Mouse (Mus musculus): ENCODE data around the gene Olfr1280. TPM values are rescaled to one million over a fixed set of nuclear protein-coding genes. Genes with fewer than 3 reads are reported as not detected.
"Not testable (repeated sequence)": the region's sequence is repeated elsewhere in the genome, so short reads cannot be mapped to it uniquely, and the experiment has no call there.

Olfr1280 gene
- not detected in 2 replicates for polyA plus RNA-seq (2012; rRNA removed)

DNA sequence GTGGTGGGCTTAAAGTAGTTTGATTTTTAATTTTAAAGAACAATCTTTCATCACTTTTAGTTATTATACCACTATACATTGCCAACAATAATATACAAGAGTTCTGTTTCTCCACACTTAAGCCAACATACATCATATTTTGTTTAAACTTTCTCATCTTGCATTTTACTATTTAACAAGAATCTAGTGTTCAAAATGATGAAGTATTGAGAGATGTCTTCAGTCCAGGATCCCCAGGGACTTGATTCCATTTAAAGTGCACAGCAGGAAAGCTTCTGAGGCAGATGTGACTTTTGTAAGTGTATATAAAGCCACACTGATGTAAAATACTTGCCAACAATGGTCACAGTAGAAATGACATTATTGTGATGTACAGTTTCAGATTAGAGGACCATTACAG is at the start of gene Olfr1280:
Gene Olfr1280, plus strand, starts transcription at position 301 of the 400 bp plus-strand sequence.
- no peak for TF ChIP-seq CTCF (IDR thresholded peaks at IDR 0.05; ENCODE audit: borderline replicate concordance, extremely low read depth, insufficient read depth, insufficient read length)
- TF ChIP-seq POLR2A (IDR thresholded peaks at IDR 0.05; ENCODE audit: borderline replicate concordance, extremely low read depth, insufficient read depth, insufficient read length, poor library complexity, severe bottlenecking): no peak
- no peak for DNase-seq (ENCODE audit: low read depth)

DNA sequence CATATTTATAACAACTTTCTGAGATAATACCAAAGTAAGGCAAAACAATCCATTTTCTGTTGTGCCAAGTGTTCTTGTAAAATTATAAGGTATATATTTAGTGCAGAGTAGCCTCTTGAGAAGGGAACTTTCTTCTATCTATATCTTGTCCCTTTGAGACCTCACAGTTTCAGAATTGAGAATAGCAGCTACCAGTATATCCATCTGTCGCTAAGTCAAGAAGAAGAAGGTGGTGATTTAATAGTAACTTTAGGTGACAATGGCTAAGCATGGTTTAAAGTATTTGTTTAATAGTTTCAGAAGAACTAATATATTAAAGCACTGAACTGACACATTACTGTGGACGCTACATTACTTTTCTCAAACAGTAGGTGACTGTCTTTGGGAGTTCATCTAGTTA is 39.8 kb upstream of the Olfr1280 start, which contains the start of gene Olfr1277:
Gene Olfr1277, minus strand, starts transcription at position 101 of the 400 bp plus-strand sequence.
- TF ChIP-seq CTCF (IDR thresholded peaks at IDR 0.05; ENCODE audit: borderline replicate concordance, extremely low read depth, insufficient read depth, insufficient read length): no peak
- TF ChIP-seq POLR2A (IDR thresholded peaks at IDR 0.05; ENCODE audit: borderline replicate concordance, extremely low read depth, insufficient read depth, insufficient read length, poor library complexity, severe bottlenecking): no peak
- no peak for DNase-seq (ENCODE audit: low read depth)

DNA sequence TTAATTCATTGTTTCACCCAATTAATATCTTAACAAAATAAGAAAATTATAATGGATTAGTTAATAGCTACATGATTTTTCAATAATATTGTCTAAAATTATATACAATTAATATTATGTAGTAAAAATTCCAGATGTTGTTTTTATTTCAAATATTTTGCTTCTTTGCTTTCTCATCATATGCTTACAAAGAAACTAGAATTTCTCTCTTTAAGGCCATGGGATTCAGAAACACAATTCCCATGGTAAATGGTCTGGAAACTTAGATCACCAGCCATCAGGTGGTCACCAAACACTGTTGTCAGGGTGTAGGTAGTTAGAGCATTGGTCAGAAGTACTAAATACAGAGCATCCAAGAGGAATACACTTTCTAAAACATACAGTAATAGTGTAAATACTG is 24.0 kb upstream of the Olfr1280 start, which contains the start of gene Olfr1278:
Gene Olfr1278, plus strand, starts transcription at position 301 of the 400 bp plus-strand sequence.
- no peak for TF ChIP-seq POLR2A (IDR thresholded peaks at IDR 0.05; ENCODE audit: borderline replicate concordance, extremely low read depth, insufficient read depth, insufficient read length, poor library complexity, severe bottlenecking)
- TF ChIP-seq CTCF (IDR thresholded peaks at IDR 0.05; ENCODE audit: borderline replicate concordance, extremely low read depth, insufficient read depth, insufficient read length): no peak
- DNase-seq (ENCODE audit: low read depth): no peak

DNA sequence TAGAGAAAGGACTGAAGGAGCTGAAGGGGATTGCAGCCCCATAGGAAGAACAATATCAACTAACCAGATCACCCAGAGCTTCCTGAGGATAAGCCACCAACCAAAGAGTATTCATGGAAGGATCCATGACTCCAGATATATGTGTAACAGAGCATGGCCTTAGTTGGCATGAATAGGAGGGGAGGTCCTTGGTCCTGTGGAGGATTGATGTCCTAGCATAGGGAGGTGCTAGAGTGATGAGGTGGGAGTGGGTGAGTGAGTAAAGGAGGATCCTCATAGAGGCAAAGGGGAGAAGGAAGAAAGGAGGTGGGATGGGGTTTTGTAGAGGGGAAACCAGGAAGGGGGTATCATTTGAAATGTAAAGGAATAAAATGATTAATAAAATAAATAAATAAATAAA is 15.3 kb upstream of the Olfr1280 start:
- no peak for TF ChIP-seq CTCF (IDR thresholded peaks at IDR 0.05; ENCODE audit: borderline replicate concordance, extremely low read depth, insufficient read depth, insufficient read length)
- TF ChIP-seq POLR2A (IDR thresholded peaks at IDR 0.05; ENCODE audit: borderline replicate concordance, extremely low read depth, insufficient read depth, insufficient read length, poor library complexity, severe bottlenecking): no peak
- DNase-seq (ENCODE audit: low read depth): no peak

DNA sequence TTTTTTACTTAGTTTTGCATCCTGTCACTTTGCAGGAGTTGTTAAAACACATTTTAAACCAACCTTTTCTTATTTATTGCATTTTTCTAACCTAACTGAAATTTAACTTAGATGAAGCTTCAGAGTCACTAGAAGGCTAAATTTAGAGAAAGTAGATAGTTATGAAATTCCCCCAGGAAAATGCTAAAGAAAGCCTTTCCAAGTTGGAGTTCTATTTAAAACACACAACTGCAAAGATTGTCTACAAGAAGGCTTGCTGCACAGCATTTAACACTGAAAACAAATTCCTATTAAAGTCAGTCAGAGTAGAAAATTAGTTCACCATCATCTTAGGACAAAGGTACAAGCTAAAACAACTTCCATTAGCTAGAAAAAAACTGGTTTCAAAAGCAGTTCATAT is 13.4 kb upstream of the Olfr1280 start, which contains the start of gene Olfr1279:
Gene Olfr1279, plus strand, starts transcription at position 262 of the 400 bp plus-strand sequence.
- no peak for DNase-seq (ENCODE audit: low read depth)
- no peak for TF ChIP-seq POLR2A (IDR thresholded peaks at IDR 0.05; ENCODE audit: borderline replicate concordance, extremely low read depth, insufficient read depth, insufficient read length, poor library complexity, severe bottlenecking)
- no peak for TF ChIP-seq CTCF (IDR thresholded peaks at IDR 0.05; ENCODE audit: borderline replicate concordance, extremely low read depth, insufficient read depth, insufficient read length)

DNA sequence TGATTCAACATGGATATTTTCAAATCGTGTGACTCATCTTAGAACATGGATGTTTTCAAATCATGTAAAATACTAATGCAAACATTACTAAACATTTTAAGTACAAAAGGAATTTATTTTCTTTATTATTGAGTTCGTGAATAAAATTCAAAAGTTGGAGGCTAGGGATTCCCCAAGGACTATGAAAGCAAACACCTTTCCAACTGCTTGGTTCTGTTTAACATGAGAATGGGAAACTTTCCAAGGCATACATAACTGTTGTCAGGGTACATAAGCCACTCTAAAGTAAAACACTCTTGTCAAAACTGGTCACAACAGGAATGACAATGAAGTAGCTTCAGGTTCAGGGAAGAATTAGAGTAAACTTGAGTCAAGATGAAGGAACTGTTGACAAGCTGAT is 12.4 kb downstream of the Olfr1280 start, which contains the start of gene Olfr1281:
Gene Olfr1281, plus strand, starts transcription at position 301 of the 400 bp plus-strand sequence.
- DNase-seq (ENCODE audit: low read depth): no peak
- TF ChIP-seq POLR2A (IDR thresholded peaks at IDR 0.05; ENCODE audit: borderline replicate concordance, extremely low read depth, insufficient read depth, insufficient read length, poor library complexity, severe bottlenecking) (no peak), CTCF (IDR thresholded peaks at IDR 0.05; ENCODE audit: borderline replicate concordance, extremely low read depth, insufficient read depth, insufficient read length) (no peak)

DNA sequence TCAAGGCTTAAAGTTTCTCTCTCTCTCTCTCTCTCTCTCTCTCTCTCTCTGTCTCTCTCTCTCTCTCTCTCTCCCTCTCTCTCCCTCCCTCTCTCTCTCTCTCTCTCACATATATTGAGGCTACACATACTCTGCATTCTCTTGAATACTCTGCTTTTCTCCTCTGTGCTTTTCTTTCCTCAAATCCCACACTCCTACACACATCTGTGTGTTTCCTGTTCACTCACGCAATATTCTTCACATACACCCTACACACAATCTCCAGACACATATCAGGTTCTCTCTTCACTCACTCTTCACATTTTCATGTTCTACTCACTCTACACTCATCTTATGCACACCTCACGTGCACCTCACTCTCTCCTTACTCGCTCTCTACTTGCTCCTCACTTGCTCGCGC is 19.9 kb downstream of the Olfr1280 start:
- DNase-seq (ENCODE audit: low read depth): not testable (repeated sequence)

DNA sequence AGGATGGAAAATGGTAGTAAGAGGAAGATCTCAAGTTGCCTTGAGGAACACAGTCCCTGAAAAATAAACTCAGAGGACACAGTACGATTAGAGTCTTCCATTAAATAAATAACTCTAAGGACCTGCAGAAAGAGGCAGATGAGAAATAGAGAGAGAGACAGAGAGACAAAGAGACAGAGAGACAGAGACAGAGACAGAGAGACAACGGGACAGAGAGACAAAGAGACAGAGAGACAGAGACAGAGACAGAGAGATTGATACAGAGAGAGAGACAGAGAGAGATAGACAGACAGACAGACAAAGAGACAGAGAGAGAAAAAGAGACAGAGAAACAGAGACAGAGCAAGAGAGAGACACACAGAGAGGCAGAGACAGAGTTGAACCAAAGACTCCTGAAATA is 22.2 kb downstream of the Olfr1280 start, which contains the start of gene Olfr1282:
Gene Olfr1282, minus strand, starts transcription at position 101 of the 400 bp plus-strand sequence.
- TF ChIP-seq CTCF (IDR thresholded peaks at IDR 0.05; ENCODE audit: borderline replicate concordance, extremely low read depth, insufficient read depth, insufficient read length) (no peak), POLR2A (IDR thresholded peaks at IDR 0.05; ENCODE audit: borderline replicate concordance, extremely low read depth, insufficient read depth, insufficient read length, poor library complexity, severe bottlenecking) (no peak)
- no peak for DNase-seq (ENCODE audit: low read depth)

DNA sequence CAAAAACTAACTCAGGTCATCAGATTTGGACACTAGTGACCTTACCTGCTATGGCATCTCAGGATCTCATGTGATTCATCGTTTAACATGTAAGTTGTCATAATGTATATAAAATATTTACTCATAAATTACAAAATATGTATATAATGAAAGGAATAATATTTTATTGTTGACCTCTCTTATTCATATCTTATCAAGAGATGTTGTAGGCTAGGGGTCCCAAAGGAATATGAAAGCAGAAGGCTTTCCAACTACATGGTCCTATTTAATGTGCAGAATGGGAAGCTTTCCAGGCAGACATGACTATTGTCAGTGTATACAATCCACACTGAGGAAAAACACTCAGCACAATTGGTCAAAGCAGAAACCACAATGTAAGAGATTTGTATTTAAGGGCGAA is 52.7 kb downstream of the Olfr1280 start, which contains the start of gene Olfr1283:
Gene Olfr1283, plus strand, starts transcription at position 301 of the 400 bp plus-strand sequence.
- no peak for DNase-seq (ENCODE audit: low read depth)
- TF ChIP-seq POLR2A (IDR thresholded peaks at IDR 0.05; ENCODE audit: borderline replicate concordance, extremely low read depth, insufficient read depth, insufficient read length, poor library complexity, severe bottlenecking) (no peak), CTCF (IDR thresholded peaks at IDR 0.05; ENCODE audit: borderline replicate concordance, extremely low read depth, insufficient read depth, insufficient read length) (no peak)

DNA sequence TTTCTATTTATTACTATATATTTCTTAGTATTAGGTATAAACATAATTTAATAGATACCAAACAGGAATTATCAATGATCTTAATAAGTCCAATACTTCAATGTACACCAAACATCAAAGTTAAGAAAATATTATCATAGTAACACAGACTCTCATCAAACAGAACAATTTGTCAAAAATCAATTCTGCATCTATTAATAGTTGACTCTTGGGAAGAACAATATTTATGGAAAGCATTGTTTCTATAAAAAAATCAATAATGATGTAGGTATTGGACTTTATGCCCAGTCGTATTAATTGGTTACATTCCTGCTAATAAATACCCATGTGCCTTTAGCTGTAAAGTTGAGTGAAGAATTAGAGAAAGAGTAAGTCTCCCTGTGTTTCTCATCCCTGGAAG is 61.4 kb downstream of the Olfr1280 start, which contains the start of gene Olfr1284:
Gene Olfr1284, plus strand, starts transcription at position 301 of the 400 bp plus-strand sequence.
- TF ChIP-seq POLR2A (IDR thresholded peaks at IDR 0.05; ENCODE audit: borderline replicate concordance, extremely low read depth, insufficient read depth, insufficient read length, poor library complexity, severe bottlenecking) (no peak), CTCF (IDR thresholded peaks at IDR 0.05; ENCODE audit: borderline replicate concordance, extremely low read depth, insufficient read depth, insufficient read length) (no peak)
- DNase-seq (ENCODE audit: low read depth): no peak

Other genes with a start within 250 kb of the Olfr1280 start
- gene Gm13941, start 208.0 kb upstream of the Olfr1280 start, polyA plus RNA-seq (2012; rRNA removed): not detected in 2 replicates
- gene Gm15130, start 161.1 kb upstream of the Olfr1280 start, polyA plus RNA-seq (2012; rRNA removed): not detected in 2 replicates
- not detected in 2 replicates for gene 4930430A15Rik, start 84.4 kb upstream of the Olfr1280 start, polyA plus RNA-seq (2012; rRNA removed)
- not detected in 2 replicates for gene Olfr1275, start 78.7 kb upstream of the Olfr1280 start, polyA plus RNA-seq (2012; rRNA removed)
- gene Olfr1276, start 59.5 kb upstream of the Olfr1280 start, polyA plus RNA-seq (2012; rRNA removed): not detected in 2 replicates
- gene Olfr1277, start 39.9 kb upstream of the Olfr1280 start, polyA plus RNA-seq (2012; rRNA removed): not detected in 2 replicates
- not detected in 2 replicates for gene Olfr1278, start 23.9 kb upstream of the Olfr1280 start, polyA plus RNA-seq (2012; rRNA removed)
- not detected in 2 replicates for gene Olfr1279, start 13.4 kb upstream of the Olfr1280 start, polyA plus RNA-seq (2012; rRNA removed)
- gene Olfr1281, start 12.5 kb downstream of the Olfr1280 start, polyA plus RNA-seq (2012; rRNA removed): not detected in 2 replicates
- gene Olfr1282, start 22.1 kb downstream of the Olfr1280 start, polyA plus RNA-seq (2012; rRNA removed): not detected in 2 replicates
- gene Olfr1283, start 52.8 kb downstream of the Olfr1280 start, polyA plus RNA-seq (2012; rRNA removed): not detected in 2 replicates
- not detected in 2 replicates for gene Olfr1284, start 61.5 kb downstream of the Olfr1280 start, polyA plus RNA-seq (2012; rRNA removed)
- not detected in 2 replicates for gene Olfr1286, start 109.1 kb downstream of the Olfr1280 start, polyA plus RNA-seq (2012; rRNA removed)
- not detected in 2 replicates for gene Olfr1287, start 135.1 kb downstream of the Olfr1280 start, polyA plus RNA-seq (2012; rRNA removed)
- not detected in 2 replicates for gene Olfr1288, start 160.1 kb downstream of the Olfr1280 start, polyA plus RNA-seq (2012; rRNA removed)
- not detected in 2 replicates for gene Olfr1289, start 166.8 kb downstream of the Olfr1280 start, polyA plus RNA-seq (2012; rRNA removed)
- not detected in 2 replicates for gene Olfr1290, start 179.8 kb downstream of the Olfr1280 start, polyA plus RNA-seq (2012; rRNA removed)
- not detected in 2 replicates for gene Olfr1291-ps1, start 183.2 kb downstream of the Olfr1280 start, polyA plus RNA-seq (2012; rRNA removed)
- not detected in 2 replicates for gene Olfr1293-ps, start 211.2 kb downstream of the Olfr1280 start, polyA plus RNA-seq (2012; rRNA removed)
- gene Olfr1294, start 226.3 kb downstream of the Olfr1280 start, polyA plus RNA-seq (2012; rRNA removed): not detected in 2 replicates